Mouse (Mus musculus): ENCODE measurements around the gene Ctla2b.
"Not testable (repeated sequence)": the region's sequence is repeated elsewhere in the genome, so short reads cannot be mapped to it uniquely, and the experiment has no call there.

- TF ChIP-seq CTCF (IDR thresholded peaks at IDR 0.05; ENCODE audit: borderline replicate concordance, extremely low read depth, insufficient read depth, insufficient read length); POLR2A (IDR thresholded peaks at IDR 0.05; ENCODE audit: borderline replicate concordance, extremely low read depth, insufficient read depth, insufficient read length, poor library complexity, severe bottlenecking): not testable (repeated sequence)
Observed at GRCm38 (mm10) chr13:60904780-60905179, 7.5 kb upstream of the Ctla2b start, which contains the start of gene Tpbpb.

Measured in brain, embryonic 14.5 days (tissue).